Mouse (Mus musculus) small intestine, adult 10 weeks (tissue): ENCODE measurements around the gene Ampd3. TPM values are rescaled to one million over a fixed set of nuclear protein-coding genes. Genes with fewer than 3 reads are reported as not detected.

ENCODE experiments used
- polyA plus RNA-seq: library from polyadenylated mRNA; stranded (reverse); fragments of 350-450 nt; fragmentation: Illumina TruSeq; extraction: RNeasy Lipid Tissue Mini Kit (QIAGEN cat#74804); gene quantifications from one replicate; pipeline ENCODE4 v1.2.3, GENCODE M21; 2014; ENCODE audit warnings: low replicate concordance

Gene Ampd3
- 9.5 TPM for polyA plus RNA-seq

DNA sequence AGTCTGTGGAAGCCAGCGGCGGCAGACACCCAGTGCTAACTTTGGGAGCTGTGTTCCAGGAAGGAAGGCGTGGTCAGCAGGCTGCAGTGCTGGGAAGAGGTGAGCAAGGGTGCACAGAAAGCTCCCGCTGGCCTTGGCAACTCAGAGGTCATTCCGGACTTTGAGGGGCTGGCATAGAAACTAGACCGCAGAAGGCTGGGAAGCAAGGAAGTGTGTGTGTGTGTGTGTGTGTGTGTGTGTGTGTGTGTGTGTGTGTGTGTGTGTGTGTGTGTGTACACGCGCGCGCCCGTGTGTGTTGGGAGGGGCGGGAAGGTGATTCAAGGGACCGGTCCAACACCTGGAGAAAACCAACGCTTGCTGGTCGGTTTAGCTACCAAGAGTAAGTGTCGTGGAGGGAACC lies at the start of gene Ampd3:
TSS of gene Ampd3 (plus strand) at position 206 of the 400 bp plus-strand sequence.

GRCm38 (mm10) chr7:110843916-110844874 lies 76.2 kb downstream of the Ampd3 start, which contains the start of gene Rnf141:
Gene Rnf141 (minus strand): TSS chr7:110844457.

Other genes starting within 250 kb of the Ampd3 start
- 103 TPM for gene Sbf2, start 153.3 kb upstream of the Ampd3 start, polyA plus RNA-seq
- 1.4 TPM for gene Adm, start 140.5 kb upstream of the Ampd3 start, polyA plus RNA-seq
- gene Rnf141, start 76.3 kb downstream of the Ampd3 start, polyA plus RNA-seq: 111 TPM
- gene Lyve1, start 95.0 kb downstream of the Ampd3 start, polyA plus RNA-seq: 15.6 TPM
- gene Mrvi1, start 214.3 kb downstream of the Ampd3 start, polyA plus RNA-seq: 10.3 TPM